Mouse (Mus musculus) heart, adult 2 months (tissue): ENCODE results near the gene Glod4. TPM values are rescaled to one million over a fixed set of nuclear protein-coding genes. Genes with fewer than 3 reads are reported as not detected.

ENCODE experiments used
- DNase-seq, 2 experiments: peaks; one replicate each; pipeline ENCODE4 v3.0.0; 2021
- H3K27ac ChIP-seq: fragments of 200-600 bp; 2 replicates; pipeline ENCODE4 v1.8.1; 2022
- H3K27me3 ChIP-seq: fragments of 200-500 bp; 2 replicates; pipeline ENCODE4 v1.6.1; 2012; ENCODE audit warnings: mild to moderate bottlenecking, low read length, inconsistent platforms, mixed read lengths; ENCODE audit not compliant: control insufficient read depth, insufficient read depth
- H3K36me3 ChIP-seq: fragments of 200-500 bp; 2 replicates; pipeline ENCODE4 v1.6.1; 2012; ENCODE audit warnings: low read length, inconsistent platforms; ENCODE audit not compliant: control insufficient read depth, insufficient read depth
- H3K4me1 ChIP-seq: fragments of 200-500 bp; 2 replicates; pipeline ENCODE4 v1.6.1; 2011; ENCODE audit warnings: low read length; ENCODE audit not compliant: control insufficient read depth, insufficient read depth
- H3K4me3 ChIP-seq: fragments of 200-600 bp; 2 replicates; pipeline ENCODE4 v1.8.1; 2022
- H3K79me2 ChIP-seq: fragments of 200-500 bp; replicated peaks from 2 replicates; pipeline ENCODE4 v1.6.1; 2012; ENCODE audit warnings: mild to moderate bottlenecking, inconsistent platforms, low read length, moderate library complexity, mixed read lengths; ENCODE audit not compliant: control insufficient read depth, insufficient read depth
- H3K9ac ChIP-seq: fragments of 200-500 bp; 2 replicates; pipeline ENCODE4 v1.6.1; 2012; ENCODE audit warnings: low read depth, mild to moderate bottlenecking, control low read depth, inconsistent platforms, low read length, mixed read lengths
- CTCF ChIP-seq: fragments of 200-600 bp; IDR thresholded peaks from 2 replicates; pipeline ENCODE4 v1.8.1; 2022; ENCODE audit warnings: antibody characterized with exemption, mild to moderate bottlenecking, moderate library complexity
- EP300 ChIP-seq: fragments of 200-500 bp; IDR thresholded peaks from 2 replicates; pipeline ENCODE4 v1.6.1; 2011; ENCODE audit warnings: low read depth, low read length, control low read depth; ENCODE audit not compliant: insufficient read depth
- POLR2A ChIP-seq: fragments of 200-500 bp; IDR thresholded peaks from 2 replicates; pipeline ENCODE4 v1.6.1; 2011; ENCODE audit warnings: mild to moderate bottlenecking, low read depth, low read length, control low read depth; ENCODE audit not compliant: insufficient read depth
- WGBS: fragments of 180-500 bp; shearing (Covaris S2); methylation state at CpG from one replicate; pipeline ENCODE4 v1.1.7; 2018; 5-methylcytosine and 5-hydroxymethylcytosine counted together
- intact Hi-C: fragments of 180-260 bp; cut with DNase I; formaldehyde crosslinking; loops from one replicate; pipeline ENCODE4 v1.15.1; 2025
- polyA plus RNA-seq: library from polyadenylated mRNA; depleted of rRNA; stranded (reverse); fragments of >200 nt; gene quantifications from 2 replicates; pipeline ENCODE4 v1.2.3, GENCODE M21; 2012
- total RNA-seq, 2 experiments: library from RNA; stranded (reverse); gene quantifications; 2 replicates each; pipeline ENCODE4 v1.2.3; 2021

The Glod4 gene
- total and polyA plus RNA-seq, 3 experiments = 12.0 to 41.5 (median 34.2) TPM

DNA sequence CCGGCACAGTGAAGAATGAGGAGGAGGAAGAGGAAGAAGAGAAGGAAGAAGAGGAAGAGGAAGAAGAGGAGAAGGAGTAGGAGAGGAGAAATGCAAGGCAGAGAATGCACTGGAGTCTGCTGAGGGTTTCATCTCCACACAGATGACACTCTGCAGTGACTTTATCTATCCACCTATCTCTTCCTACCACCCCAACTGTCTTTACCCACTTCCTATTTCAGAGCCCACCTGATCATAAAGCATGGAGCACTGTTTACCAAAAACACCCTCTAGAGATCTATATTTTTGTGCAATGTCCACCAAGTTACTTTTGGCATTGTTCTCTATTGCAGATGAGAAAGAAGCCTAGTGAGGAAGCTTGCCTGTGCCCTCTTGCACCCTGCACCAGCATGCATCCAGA, 158.6 kb downstream of the Glod4 start:
- no peaks in the 10 kb centered on the region for H3K27me3 ChIP-seq
- TF ChIP-seq EP300 (no peak), CTCF (no peak), POLR2A (no peak)
- no peaks in the 10 kb centered on the region for H3K79me2 ChIP-seq
- peaks cover 12% of the 10 kb centered on the region for H3K4me1 ChIP-seq
- no peak overlapping the region for H3K27ac ChIP-seq
- no peaks in the 10 kb centered on the region for H3K36me3 ChIP-seq
- no peak for DNase-seq
- H3K4me3 ChIP-seq = no peak overlapping the region
- 82% methylated on average over 1 of the region's 1 CpGs for WGBS
- intact Hi-C loops = loop anchor here (5.0 to 10.0 kb wide), 2 partner anchors 132 to 320 kb away; partner anchors contain the start of genes Dbil5, Gemin4 and Timm22
- H3K9ac ChIP-seq = no peak overlapping the region

DNA sequence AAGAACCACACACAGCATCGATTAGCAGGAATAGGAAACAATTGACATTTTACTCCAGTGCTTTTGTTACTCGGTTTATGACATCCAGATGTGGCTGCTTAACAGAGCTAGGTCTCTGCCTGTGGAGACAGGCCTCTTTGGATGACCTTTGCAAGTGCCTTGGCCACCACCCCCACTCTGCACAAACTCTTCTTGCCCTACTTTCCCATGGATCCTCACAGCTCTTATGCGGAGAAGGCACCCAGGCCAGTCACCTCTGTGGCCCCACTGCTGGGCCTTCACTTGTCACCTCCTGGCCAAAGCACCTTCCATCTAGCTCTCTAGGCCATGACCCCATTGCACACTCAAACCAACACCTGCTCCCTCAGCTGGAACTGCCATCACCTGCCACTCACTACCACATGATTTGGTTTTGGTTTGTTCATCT, 159.6 kb downstream of the Glod4 start:
- TF ChIP-seq CTCF (no peak), POLR2A (no peak), EP300 (no peak)
- no peak for DNase-seq
- whole genome bisulfite sequencing = 57% methylated on average over 3 of the region's 3 CpGs
- no peaks in the 10 kb centered on the region for H3K27me3 ChIP-seq
- H3K79me2 ChIP-seq = no peaks in the 10 kb centered on the region
- no peaks in the 10 kb centered on the region for H3K36me3 ChIP-seq
- no peak overlapping the region for H3K9ac ChIP-seq
- intact Hi-C loops = loop anchor here (2.0 to 10.0 kb wide), 4 partner anchors 27 to 321 kb away; partner anchors contain the start of genes Dbil5, Gemin4, Rflnb and Timm22
- no peak overlapping the region for H3K27ac ChIP-seq
- no peak overlapping the region for H3K4me3 ChIP-seq
- H3K4me1 ChIP-seq = peaks cover 12% of the 10 kb centered on the region

DNA sequence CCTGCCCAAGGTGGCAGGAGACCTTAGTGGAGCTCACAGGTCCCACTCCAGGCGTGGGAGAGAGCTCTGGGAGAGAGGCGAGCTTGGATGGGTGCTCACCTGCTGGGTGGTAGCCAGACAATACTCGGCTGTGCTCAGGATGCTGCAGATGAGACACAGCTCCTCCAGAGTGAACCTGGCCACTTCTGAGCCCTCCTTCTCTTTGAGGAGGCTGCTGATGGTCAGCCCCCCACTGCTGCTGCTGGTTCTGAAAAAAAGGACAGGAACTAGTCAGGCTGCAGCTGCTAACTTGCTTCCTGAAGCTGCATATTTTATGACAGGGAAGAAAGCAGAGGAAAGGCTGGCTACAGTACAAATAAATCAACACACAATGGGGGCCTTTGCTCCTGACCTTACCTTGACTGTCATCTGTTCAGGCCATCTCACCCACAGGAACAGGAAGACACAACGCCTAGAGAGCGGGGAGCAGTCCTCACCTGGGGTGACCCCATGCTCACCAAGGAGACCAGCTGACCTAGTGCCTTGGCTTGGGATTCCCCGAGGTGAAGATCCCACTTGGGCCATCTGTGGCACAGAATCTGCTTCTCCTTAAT, 162.4 kb downstream of the Glod4 start:
- intact Hi-C loops = loop anchor here (2.0 to 10.0 kb wide), 3 partner anchors 18 to 324 kb away; partner anchors contain the start of genes Dbil5, Gemin4 and Timm22
- Histone ChIP-seq H3K4me1 (peaks cover 12% of the 10 kb centered on the region), H3K9ac (no peak overlapping the region), H3K36me3 (no peaks in the 10 kb centered on the region), H3K79me2 (no peaks in the 10 kb centered on the region), H3K4me3 (no peak overlapping the region), H3K27me3 (no peaks in the 10 kb centered on the region), H3K27ac (peak overlapping the region; percentile 80)
- WGBS = 63% methylated on average over 6 of the region's 6 CpGs
- TF ChIP-seq POLR2A (peak; percentile 19; the same call in 1 of the 2 replicates), EP300 (peak; percentile 97), CTCF (no peak)
- peak; percentile 49 to 65 for DNase-seq

DNA sequence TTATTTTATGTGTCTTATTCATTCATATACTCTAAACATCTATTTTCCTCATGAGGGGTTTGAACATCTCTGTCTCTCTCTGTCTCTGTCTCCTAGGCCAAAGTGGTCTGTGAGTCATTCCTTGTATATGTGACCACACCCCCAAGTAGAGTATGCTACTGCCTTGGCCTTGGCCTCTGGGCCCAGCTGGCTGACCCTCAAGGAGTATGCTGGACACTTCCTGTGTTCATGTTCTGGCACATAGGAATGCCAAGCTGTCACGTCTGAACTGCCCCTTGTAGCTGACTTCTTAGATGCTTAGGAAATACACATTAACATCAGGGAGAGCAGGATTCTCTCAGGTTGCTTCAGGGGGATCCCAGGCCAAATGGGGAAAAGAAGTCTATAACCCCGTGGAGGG, 163.2 kb downstream of the Glod4 start:
- Histone ChIP-seq H3K9ac (no peak overlapping the region), H3K79me2 (no peaks in the 10 kb centered on the region), H3K4me1 (peaks cover 12% of the 10 kb centered on the region), H3K36me3 (no peaks in the 10 kb centered on the region), H3K4me3 (no peak overlapping the region), H3K27me3 (no peaks in the 10 kb centered on the region), H3K27ac (peak overlapping the region; percentile 80)
- peak in 1 of 2 experiments; percentile 27 for DNase-seq
- TF ChIP-seq POLR2A (no peak), EP300 (0 out of 2 replicates have a peak, but pooled peaks have one; percentile 18)
- intact Hi-C loops = loop anchor here (2.0 to 10.0 kb wide), 3 partner anchors 19 to 325 kb away; partner anchors contain the start of genes Dbil5, Gemin4 and Timm22
- 38% methylated on average over 2 of the region's 2 CpGs for WGBS

DNA sequence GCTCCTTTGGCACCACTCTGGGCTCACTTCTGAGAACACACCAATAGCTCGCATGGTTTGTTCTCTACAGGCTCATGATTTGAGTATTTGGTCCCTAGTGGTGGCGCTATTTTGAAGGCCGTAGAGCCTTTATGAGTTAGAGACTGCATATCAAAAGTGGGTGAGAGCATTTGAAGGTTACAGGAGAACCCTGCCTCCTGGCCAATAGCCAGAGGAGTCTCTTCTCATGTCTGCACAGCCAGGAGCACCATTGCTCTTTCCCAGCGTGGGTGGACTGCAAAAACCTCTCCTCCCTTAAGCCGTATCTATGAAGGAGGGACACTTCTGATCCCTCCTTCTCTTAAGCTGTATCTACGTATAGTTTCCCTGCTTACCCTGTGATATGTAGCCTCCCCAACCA, 166.2 kb downstream of the Glod4 start:
- no peak for DNase-seq
- intact Hi-C loops = no loop called here
- Histone ChIP-seq H3K9ac (no peak overlapping the region), H3K4me1 (peaks cover 15% of the 10 kb centered on the region), H3K4me3 (no peak overlapping the region), H3K36me3 (peaks cover 2% of the 10 kb centered on the region; the same call in 1 of the 2 replicates), H3K27ac (no peak overlapping the region), H3K79me2 (no peaks in the 10 kb centered on the region), H3K27me3 (no peaks in the 10 kb centered on the region)
- 93% methylated on average over 6 of the region's 6 CpGs for WGBS
- TF ChIP-seq EP300 = no peak
